Mouse (Mus musculus): ENCODE measurements around the gene Kndc1. TPM values are rescaled to one million over a fixed set of nuclear protein-coding genes. Genes with fewer than 3 reads are reported as not detected.

Gene Kndc1
- 0.13 and 0.22 TPM in 2 replicates for polyA plus RNA-seq (2012; ENCODE audit: low replicate concordance)

GRCm38 (mm10) chr7:139894655-139895557, at the start of gene Kndc1:
Kndc1 (plus strand) TSS chr7:139894696.

GRCm38 (mm10) chr7:139943674-139944281, 49.3 kb downstream of the Kndc1 start, which contains the start of gene Utf1:
Utf1 (plus strand) TSS chr7:139943789.

GRCm38 (mm10) chr7:139978278-139978892, 83.9 kb downstream of the Kndc1 start, which contains the start of gene 6430531B16Rik:
6430531B16Rik (minus strand) TSS chr7:139978755.

Other genes starting within 250 kb of the Kndc1 start
- not detected in 2 replicates for gene Cfap46, start 210.9 kb upstream of the Kndc1 start, polyA plus RNA-seq (2012; ENCODE audit: low replicate concordance)
- not detected in 2 replicates for gene Adgra1, start 60.5 kb upstream of the Kndc1 start, polyA plus RNA-seq (2012; ENCODE audit: low replicate concordance)
- 3.6 and 7.4 TPM in 2 replicates for gene Utf1, start 49.1 kb downstream of the Kndc1 start, polyA plus RNA-seq (2012; ENCODE audit: low replicate concordance)
- gene 6430531B16Rik, start 84.1 kb downstream of the Kndc1 start, polyA plus RNA-seq (2012; ENCODE audit: low replicate concordance): 0.17 and 1.4 TPM in 2 replicates
- gene Adam8, start 97.9 kb downstream of the Kndc1 start, polyA plus RNA-seq (2012; ENCODE audit: low replicate concordance): 11.9 and 25.8 TPM in 2 replicates
- gene Zfp511, start 141.7 kb downstream of the Kndc1 start, polyA plus RNA-seq (2012; ENCODE audit: low replicate concordance): 20.5 and 29.4 TPM in 2 replicates
- gene Tubgcp2, start 142.0 kb downstream of the Kndc1 start, polyA plus RNA-seq (2012; ENCODE audit: low replicate concordance): 4.1 and 6.5 TPM in 2 replicates
- gene Msx3, start 154.4 kb downstream of the Kndc1 start, polyA plus RNA-seq (2012; ENCODE audit: low replicate concordance): not detected in 2 replicates
- 0.16 TPM in 1 of 2 replicates, not detected in the other for gene Caly, start 187.9 kb downstream of the Kndc1 start, polyA plus RNA-seq (2012; ENCODE audit: low replicate concordance)
- not detected in 2 replicates for gene Prap1, start 198.7 kb downstream of the Kndc1 start, polyA plus RNA-seq (2012; ENCODE audit: low replicate concordance)
- gene Fuom, start 207.7 kb downstream of the Kndc1 start, polyA plus RNA-seq (2012; ENCODE audit: low replicate concordance): 10.5 and 15.7 TPM in 2 replicates
- gene Paox, start 221.1 kb downstream of the Kndc1 start, polyA plus RNA-seq (2012; ENCODE audit: low replicate concordance): 1.7 and 7.6 TPM in 2 replicates
- gene Echs1, start 221.8 kb downstream of the Kndc1 start, polyA plus RNA-seq (2012; ENCODE audit: low replicate concordance): 3.3 and 6.3 TPM in 2 replicates
- 6.5 and 7.2 TPM in 2 replicates for gene Mtg1, start 242.9 kb downstream of the Kndc1 start, polyA plus RNA-seq (2012; ENCODE audit: low replicate concordance)

All from hematopoietic multipotent progenitor cell, adult 10-12 weeks (in vitro differentiated cells).